Comparison of ENCODE assay signal across 12 mouse cellular contexts in the genomic region with DNA sequence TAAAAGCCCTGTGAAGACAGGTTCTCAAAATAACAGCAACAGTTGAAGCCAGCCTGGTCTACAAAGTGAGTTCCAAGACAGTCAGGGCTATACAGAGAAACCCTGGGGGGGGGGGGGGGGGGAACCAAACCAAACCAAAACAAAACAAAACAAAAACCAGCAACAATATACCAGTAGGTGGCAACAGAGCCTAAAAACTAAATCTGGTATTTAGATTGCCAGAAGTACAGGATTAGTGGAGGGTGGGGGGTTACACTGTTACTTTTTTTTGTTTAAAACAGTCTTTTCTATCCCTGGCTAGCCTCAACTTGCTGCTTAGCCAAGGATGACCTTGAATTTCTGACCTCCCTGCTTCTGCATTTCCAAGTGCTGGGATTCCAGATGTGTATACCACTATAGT. TPM values are rescaled to one million over a fixed set of nuclear protein-coding genes. Genes with fewer than 3 reads are reported as not detected.
DNase-seq lines count a peak whose midpoint lies in the region; ATAC-seq and TF ChIP-seq lines count a peak whose summit lies in the region.
"Had no signal": no experiment of that assay in that cellular context is flagged by ENCODE, and none has a peak within 500 bp of the region (broad histone marks: within the 10 kb centered on the region; RNA-seq: fewer than 3 reads in every experiment).

No protein-coding gene starts in this region.

- ATAC-seq in heart, postnatal 0 days (ENCODE audit: insufficient read depth, low read depth), result no peak
- no peak for ATAC-seq in lung, embryonic 14.5 days (ENCODE audit: insufficient read depth)
- peak; percentile 64 for ATAC-seq in CD4-positive, CD25-positive, alpha-beta regulatory T cell, adult 4 months
- peak; percentile 50 for ATAC-seq in inflammation-experienced regulatory T-cells, adult 6 months

- intact Hi-C loops in heart, postnatal 14 days (cut with DNase I), result loop anchor here (2.0 to 5.0 kb wide), 3 partner anchors 121 to 163 kb away; no protein-coding TSS in a partner anchor

- H3K9ac ChIP-seq in heart, postnatal 0 days (replicated peaks; ENCODE audit: low read depth, low read length), result no peak overlapping the region
- H3K9ac ChIP-seq in lung, embryonic 14.5 days, result no peak overlapping the region
- H3K9ac ChIP-seq: heart, embryonic 15.5 days had no signal

- no peaks in the 10 kb centered on the region for H3K9me3 ChIP-seq in heart, postnatal 0 days (replicated peaks; ENCODE audit: control insufficient read depth, low read length)
- no peaks in the 10 kb centered on the region for H3K9me3 ChIP-seq in lung, embryonic 14.5 days (ENCODE audit: low read depth, low read length)
- H3K9me3 ChIP-seq: heart, embryonic 15.5 days had no signal

- no peak overlapping the region for H3K4me3 ChIP-seq in heart, postnatal 0 days (ENCODE audit: low read depth, low read length)
- H3K4me3 ChIP-seq in lung, embryonic 14.5 days (ENCODE audit: low read depth, low read length), result no peak overlapping the region
- H3K4me3 ChIP-seq: heart, embryonic 15.5 days had no signal

- no peak for DNase-seq in heart, postnatal 0 days (ENCODE audit: low spot score)
- DNase-seq in heart, postnatal 14 days, result no peak
- DNase-seq in lung, embryonic 14.5 days, result peak; percentile 53
- DNase-seq in lung, postnatal 25 days (ENCODE audit: low spot score), result no peak
- DNase-seq in ovary, adult 18-20 months (ENCODE audit: low spot score), result no peak
- no peak for DNase-seq in left cerebral cortex, adult 11 months (ENCODE audit: low spot score)
- DNase-seq: gastrocnemius, postnatal 10 days; kidney, adult 8-10 months; thymus, postnatal 25 days had no signal

- peaks cover 40% of the 10 kb centered on the region for H3K36me3 ChIP-seq in heart, postnatal 0 days (replicated peaks; ENCODE audit: control insufficient read depth, insufficient read depth, low read length)
- peaks cover 39% of the 10 kb centered on the region for H3K36me3 ChIP-seq in lung, embryonic 14.5 days (ENCODE audit: insufficient read depth)

- no peaks in the 10 kb centered on the region for H3K27me3 ChIP-seq in heart, postnatal 0 days (ENCODE audit: control insufficient read depth, insufficient read depth, low read length)
- H3K27me3 ChIP-seq in lung, embryonic 14.5 days (ENCODE audit: insufficient read depth, low read length), result no peaks in the 10 kb centered on the region
- H3K27me3 ChIP-seq: heart, embryonic 15.5 days had no signal

- no peak overlapping the region for H3K4me2 ChIP-seq in heart, postnatal 0 days (ENCODE audit: low read depth, low read length)
- H3K4me2 ChIP-seq in lung, embryonic 14.5 days, result no peak overlapping the region
- H3K4me2 ChIP-seq: heart, embryonic 15.5 days had no signal

- no peak overlapping the region for H3K27ac ChIP-seq in heart, postnatal 0 days (ENCODE audit: low read depth)
- H3K27ac ChIP-seq in lung, embryonic 14.5 days (ENCODE audit: low read depth), result no peak overlapping the region
- H3K27ac ChIP-seq: heart, embryonic 15.5 days had no signal

- 0 out of 2 replicates have a peak, but pooled peaks cover 4% of the 10 kb centered on the region for H3K4me1 ChIP-seq in heart, postnatal 0 days (ENCODE audit: control insufficient read depth, insufficient read depth)
- H3K4me1 ChIP-seq in lung, embryonic 14.5 days (ENCODE audit: insufficient read depth), result no peaks in the 10 kb centered on the region
- H3K4me1 ChIP-seq: heart, embryonic 15.5 days had no signal

- no peak for TF ChIP-seq EP300 in heart, postnatal 0 days (IDR thresholded peaks at IDR 0.05; ENCODE audit: low read depth)

- peak; percentile 51 for TF ChIP-seq CTCF in heart, postnatal 0 days (IDR thresholded peaks at IDR 0.05; ENCODE audit: low read depth)
- peak; percentile 39 for TF ChIP-seq CTCF in lung, embryonic 14.5 days (IDR thresholded peaks at IDR 0.05; ENCODE audit: low read depth)

RNA-seq across cellular contexts. Expression of gene Nifk, which starts 14.2 kb away (rescaled TPM):
- 15.9 and 31.0 TPM in 2 replicates for total RNA-seq in heart, postnatal 0 days (2014; rRNA removed; ENCODE audit: low replicate concordance)
- polyA plus RNA-seq in heart, postnatal 0 days (2015; fragmentation: Nextera tagmentation; extraction: Ambion mirVana), result 32.0 and 32.6 TPM in 2 replicates
- total RNA-seq in heart, postnatal 14 days (2021), result 10 to 100 TPM; 15.8 to 19.8 TPM
- 83.1 and 90.4 TPM in 2 replicates for polyA plus RNA-seq in lung, embryonic 14.5 days (2014; fragmentation: Nextera tagmentation; extraction: Ambion mirVana)
- polyA plus RNA-seq in CD4-positive, CD25-positive, alpha-beta regulatory T cell, adult 4 months (2017; shearing (Covaris generic)), result 10 to 100 TPM; 54.2 to 74.1 TPM
- polyA plus RNA-seq in inflammation-experienced regulatory T-cells, adult 6 months (2017; shearing (Covaris generic)), result 10 to 100 TPM; 55.6 to 61.0 (median 60.9) TPM

RNA-seq across cellular contexts. Expression of gene Tsn, which starts 24.3 kb away (rescaled TPM):
- 97.4 and 130 TPM in 2 replicates for total RNA-seq in heart, postnatal 0 days (2014; rRNA removed; ENCODE audit: low replicate concordance)
- 170 and 174 TPM in 2 replicates for polyA plus RNA-seq in heart, postnatal 0 days (2015; fragmentation: Nextera tagmentation; extraction: Ambion mirVana)
- 10 to 100 TPM; 68.1 to 69.7 TPM for total RNA-seq in heart, postnatal 14 days (2021)
- polyA plus RNA-seq in lung, embryonic 14.5 days (2014; fragmentation: Nextera tagmentation; extraction: Ambion mirVana), result 325 and 327 TPM in 2 replicates
- 100 to 1,000 TPM; 224 to 236 TPM for polyA plus RNA-seq in CD4-positive, CD25-positive, alpha-beta regulatory T cell, adult 4 months (2017; shearing (Covaris generic))
- polyA plus RNA-seq in inflammation-experienced regulatory T-cells, adult 6 months (2017; shearing (Covaris generic)), result 100 to 1,000 TPM; 222 to 246 (median 230) TPM

RNA-seq across cellular contexts. Expression of gene Clasp1, which starts 53.0 kb away (rescaled TPM):
- 297 and 366 TPM in 2 replicates for total RNA-seq in heart, postnatal 0 days (2014; rRNA removed; ENCODE audit: low replicate concordance)
- polyA plus RNA-seq in heart, postnatal 0 days (2015; fragmentation: Nextera tagmentation; extraction: Ambion mirVana), result 75.8 and 106 TPM in 2 replicates
- 100 to 1,000 TPM; 290 to 301 TPM for total RNA-seq in heart, postnatal 14 days (2021)
- polyA plus RNA-seq in lung, embryonic 14.5 days (2014; fragmentation: Nextera tagmentation; extraction: Ambion mirVana), result 51.5 and 60.7 TPM in 2 replicates
- 10 to 100 TPM; 43.6 to 64.9 TPM for polyA plus RNA-seq in CD4-positive, CD25-positive, alpha-beta regulatory T cell, adult 4 months (2017; shearing (Covaris generic))
- 10 to 100 TPM; 40.7 to 65.0 (median 41.0) TPM for polyA plus RNA-seq in inflammation-experienced regulatory T-cells, adult 6 months (2017; shearing (Covaris generic))

Comparison
In these comparisons a context has a peak if more than half of its experiments do, and no peak if none do; other contexts are left out.
1. ATAC-seq: peak in CD4-positive, CD25-positive, alpha-beta regulatory T cell, adult 4 months (single experiment) and inflammation-experienced regulatory T-cells, adult 6 months (single experiment); none in heart, postnatal 0 days (single experiment) and lung, embryonic 14.5 days (single experiment).